Mouse (Mus musculus): ENCODE results near the gene Gja4. TPM values are rescaled to one million over a fixed set of nuclear protein-coding genes. Genes with fewer than 3 reads are reported as not detected.

The Gja4 gene
- polyA plus RNA-seq, 1 experiment, result 7.5 TPM

GRCm38 (mm10) chr4:127323651-127324050 lies 9.8 kb upstream of the Gja4 start:
- Histone ChIP-seq H3K4me3 (replicated peaks; ENCODE audit: insufficient read depth, low read depth, low read length) (no peak overlapping the region), H3K27ac (ENCODE audit: insufficient read depth, low read length) (no peak overlapping the region), H3K4me1 (ENCODE audit: control insufficient read depth, insufficient read depth, low read length) (no peaks in the 10 kb centered on the region), H3K27me3 (ENCODE audit: control insufficient read depth, insufficient read depth, low read length) (no peaks in the 10 kb centered on the region)
- WGBS, result 84% methylated on average over 3 of the region's 3 CpGs
- no peak for TF ChIP-seq POLR2A (IDR thresholded peaks at IDR 0.05; ENCODE audit: borderline replicate concordance, insufficient read depth, low read length)
- TF ChIP-seq CTCF (IDR thresholded peaks at IDR 0.05; ENCODE audit: borderline replicate concordance, insufficient read depth, low read depth, low read length), result no peak
- no peak for DNase-seq

- H3K27ac ChIP-seq (ENCODE audit: insufficient read depth, low read length), result no peak overlapping the region
- peak; percentile 54 for DNase-seq
- no peaks in the 10 kb centered on the region for H3K4me1 ChIP-seq (ENCODE audit: control insufficient read depth, insufficient read depth, low read length)
- H3K4me3 ChIP-seq (replicated peaks; ENCODE audit: insufficient read depth, low read depth, low read length), result no peak overlapping the region
- TF ChIP-seq POLR2A (IDR thresholded peaks at IDR 0.05; ENCODE audit: borderline replicate concordance, insufficient read depth, low read length) (no peak), CTCF (IDR thresholded peaks at IDR 0.05; ENCODE audit: borderline replicate concordance, insufficient read depth, low read depth, low read length) (peak; percentile 91)
- WGBS, result 5% methylated on average over 3 of the region's 3 CpGs
- no peaks in the 10 kb centered on the region for H3K27me3 ChIP-seq (ENCODE audit: control insufficient read depth, insufficient read depth, low read length)
Observed at GRCm38 (mm10) chr4:127319613-127320012, 5.8 kb upstream of the Gja4 start.

GRCm38 (mm10) chr4:127317143-127317542 lies 3.3 kb upstream of the Gja4 start:
- Histone ChIP-seq H3K4me3 (replicated peaks; ENCODE audit: insufficient read depth, low read depth, low read length) (no peak overlapping the region), H3K27ac (ENCODE audit: insufficient read depth, low read length) (no peak overlapping the region), H3K4me1 (ENCODE audit: control insufficient read depth, insufficient read depth, low read length) (no peaks in the 10 kb centered on the region), H3K27me3 (ENCODE audit: control insufficient read depth, insufficient read depth, low read length) (no peaks in the 10 kb centered on the region)
- 72% methylated on average over 4 of the region's 4 CpGs for WGBS
- no peak for TF ChIP-seq POLR2A (IDR thresholded peaks at IDR 0.05; ENCODE audit: borderline replicate concordance, insufficient read depth, low read length)
- no peak for DNase-seq

GRCm38 (mm10) chr4:127315753-127316152 lies 1.9 kb upstream of the Gja4 start:
- Histone ChIP-seq H3K4me3 (replicated peaks; ENCODE audit: insufficient read depth, low read depth, low read length) (no peak overlapping the region), H3K4me1 (ENCODE audit: control insufficient read depth, insufficient read depth, low read length) (peaks cover 8% of the 10 kb centered on the region; the same call in 1 of the 2 replicates), H3K27ac (ENCODE audit: insufficient read depth, low read length) (no peak overlapping the region), H3K27me3 (ENCODE audit: control insufficient read depth, insufficient read depth, low read length) (no peaks in the 10 kb centered on the region)
- TF ChIP-seq POLR2A (IDR thresholded peaks at IDR 0.05; ENCODE audit: borderline replicate concordance, insufficient read depth, low read length) (no peak), CTCF (IDR thresholded peaks at IDR 0.05; ENCODE audit: borderline replicate concordance, insufficient read depth, low read depth, low read length) (no peak)
- DNase-seq, result no peak
- 88% methylated on average over 8 of the region's 8 CpGs for WGBS

- Histone ChIP-seq H3K4me1 (ENCODE audit: control insufficient read depth, insufficient read depth, low read length) (peaks cover 8% of the 10 kb centered on the region; the same call in 1 of the 2 replicates), H3K27ac (ENCODE audit: insufficient read depth, low read length) (no peak overlapping the region), H3K27me3 (ENCODE audit: control insufficient read depth, insufficient read depth, low read length) (no peaks in the 10 kb centered on the region), H3K4me3 (replicated peaks; ENCODE audit: insufficient read depth, low read depth, low read length) (no peak overlapping the region)
- DNase-seq, result no peak
- 78% methylated on average over 9 of the region's 9 CpGs for whole genome bisulfite sequencing
- TF ChIP-seq CTCF (IDR thresholded peaks at IDR 0.05; ENCODE audit: borderline replicate concordance, insufficient read depth, low read depth, low read length) (no peak), POLR2A (IDR thresholded peaks at IDR 0.05; ENCODE audit: borderline replicate concordance, insufficient read depth, low read length) (no peak)
Observed at GRCm38 (mm10) chr4:127314585-127314984, 746 bp upstream of the Gja4 start.

GRCm38 (mm10) chr4:127312349-127312748 lies 1.5 kb downstream of the Gja4 start:
- Histone ChIP-seq H3K4me3 (replicated peaks; ENCODE audit: insufficient read depth, low read depth, low read length) (no peak overlapping the region), H3K27me3 (ENCODE audit: control insufficient read depth, insufficient read depth, low read length) (no peaks in the 10 kb centered on the region), H3K4me1 (ENCODE audit: control insufficient read depth, insufficient read depth, low read length) (peaks cover 8% of the 10 kb centered on the region; the same call in 1 of the 2 replicates), H3K27ac (ENCODE audit: insufficient read depth, low read length) (no peak overlapping the region)
- DNase-seq, result no peak
- TF ChIP-seq CTCF (IDR thresholded peaks at IDR 0.05; ENCODE audit: borderline replicate concordance, insufficient read depth, low read depth, low read length) (no peak), POLR2A (IDR thresholded peaks at IDR 0.05; ENCODE audit: borderline replicate concordance, insufficient read depth, low read length) (no peak)
- WGBS, result 80% methylated on average over 24 of the region's 24 CpGs

- Histone ChIP-seq H3K4me3 (replicated peaks; ENCODE audit: insufficient read depth, low read depth, low read length) (no peak overlapping the region), H3K4me1 (ENCODE audit: control insufficient read depth, insufficient read depth, low read length) (peaks cover 8% of the 10 kb centered on the region; the same call in 1 of the 2 replicates), H3K27me3 (ENCODE audit: control insufficient read depth, insufficient read depth, low read length) (no peaks in the 10 kb centered on the region), H3K27ac (ENCODE audit: insufficient read depth, low read length) (no peak overlapping the region)
- no peak for TF ChIP-seq POLR2A (IDR thresholded peaks at IDR 0.05; ENCODE audit: borderline replicate concordance, insufficient read depth, low read length)
- no peak for TF ChIP-seq CTCF (IDR thresholded peaks at IDR 0.05; ENCODE audit: borderline replicate concordance, insufficient read depth, low read depth, low read length)
- WGBS, result 14% methylated on average over 9 of the region's 9 CpGs
- peak; percentile 33 to 45 for DNase-seq
Observed at GRCm38 (mm10) chr4:127311561-127311960, 2.3 kb downstream of the Gja4 start.

GRCm38 (mm10) chr4:127306915-127307314 lies 6.9 kb downstream of the Gja4 start:
- peaks cover 7% of the 10 kb centered on the region; the same call in 1 of the 2 replicates for H3K4me1 ChIP-seq (ENCODE audit: control insufficient read depth, insufficient read depth, low read length)
- no peak overlapping the region for H3K4me3 ChIP-seq (replicated peaks; ENCODE audit: insufficient read depth, low read depth, low read length)
- WGBS, result 71% methylated on average over 2 of the region's 2 CpGs
- H3K27ac ChIP-seq (ENCODE audit: insufficient read depth, low read length), result no peak overlapping the region
- no peaks in the 10 kb centered on the region for H3K27me3 ChIP-seq (ENCODE audit: control insufficient read depth, insufficient read depth, low read length)
- DNase-seq, result no peak
- no peak for TF ChIP-seq POLR2A (IDR thresholded peaks at IDR 0.05; ENCODE audit: borderline replicate concordance, insufficient read depth, low read length)
- TF ChIP-seq CTCF (IDR thresholded peaks at IDR 0.05; ENCODE audit: borderline replicate concordance, insufficient read depth, low read depth, low read length), result no peak
